Mouse (Mus musculus) activated CD4-positive, CD25-positive, alpha-beta regulatory T cell, adult 4 months (primary cell): ENCODE results near the gene Hoxd1. TPM values are rescaled to one million over a fixed set of nuclear protein-coding genes. Genes with fewer than 3 reads are reported as not detected.

ENCODE experiments used
- ATAC-seq: one replicate; pipeline ENCODE4 v1.8.0; 2017
- polyA plus RNA-seq, 2 experiments: library from polyadenylated mRNA; unstranded; fragments of 100-300 nt; shearing (Covaris generic); gene quantifications; one replicate each; pipeline ENCODE4 v1.2.1; 2017

Gene Hoxd1
- polyA plus RNA-seq, 2 experiments from 2014 or later: not detected

- ATAC-seq: no peak
Observed at GRCm38 (mm10) chr2:74733317-74733661, 29.5 kb upstream of the Hoxd1 start.

- no peak for ATAC-seq
Observed at GRCm38 (mm10) chr2:74733765-74734164, 29.0 kb upstream of the Hoxd1 start.

GRCm38 (mm10) chr2:74734451-74734850, 28.3 kb upstream of the Hoxd1 start:
- no peak for ATAC-seq

- ATAC-seq: no peak
Observed at GRCm38 (mm10) chr2:74734996-74735811, 27.6 kb upstream of the Hoxd1 start.

GRCm38 (mm10) chr2:74735851-74736687, 26.7 kb upstream of the Hoxd1 start:
- no peak for ATAC-seq

GRCm38 (mm10) chr2:74736688-74737577, 25.8 kb upstream of the Hoxd1 start:
- no peak for ATAC-seq

GRCm38 (mm10) chr2:74737578-74738070, 25.2 kb upstream of the Hoxd1 start:
- no peak for ATAC-seq

GRCm38 (mm10) chr2:74738623-74739475, 23.9 kb upstream of the Hoxd1 start:
- ATAC-seq: no peak

- ATAC-seq: no peak
Observed at GRCm38 (mm10) chr2:74739476-74739800, 23.3 kb upstream of the Hoxd1 start.

GRCm38 (mm10) chr2:74739869-74740268, 22.9 kb upstream of the Hoxd1 start:
- no peak for ATAC-seq

GRCm38 (mm10) chr2:74740311-74741091, 22.3 kb upstream of the Hoxd1 start:
- ATAC-seq: no peak

GRCm38 (mm10) chr2:74741252-74741978, 21.4 kb upstream of the Hoxd1 start:
- no peak for ATAC-seq

GRCm38 (mm10) chr2:74741979-74742277, 20.9 kb upstream of the Hoxd1 start:
- no peak for ATAC-seq

- ATAC-seq: no peak
Observed at GRCm38 (mm10) chr2:74745540-74746297, 17.1 kb upstream of the Hoxd1 start.

- ATAC-seq: no peak
Observed at GRCm38 (mm10) chr2:74746298-74746921, 16.4 kb upstream of the Hoxd1 start.

GRCm38 (mm10) chr2:74747006-74747405, 15.8 kb upstream of the Hoxd1 start:
- ATAC-seq: no peak

GRCm38 (mm10) chr2:74747661-74748141, 15.1 kb upstream of the Hoxd1 start:
- no peak for ATAC-seq

GRCm38 (mm10) chr2:74748436-74748995, 14.3 kb upstream of the Hoxd1 start:
- ATAC-seq: no peak
